Mouse (Mus musculus) CH12.LX (cell line): ENCODE data around the gene Commd3. TPM values are rescaled to one million over a fixed set of nuclear protein-coding genes. Genes with fewer than 3 reads are reported as not detected.

Experiments
- DNase-seq: peaks from one replicate; pipeline ENCODE4 v3.0.0-alpha.2; 2013; ENCODE audit errors: extremely low read depth
- H3K27ac ChIP-seq: 2 replicates; pipeline ENCODE4 v1.5.1; 2012; ENCODE audit warnings: low read depth, mild to moderate bottlenecking, control low read depth, moderate library complexity; ENCODE audit not compliant: insufficient read depth
- H3K27me3 ChIP-seq: replicated peaks from 2 replicates; pipeline ENCODE3; 2012; ENCODE audit warnings: inconsistent platforms
- H3K36me3 ChIP-seq, 2 experiments: replicated peaks in 1 of 2; 2 replicates each; pipeline versions ENCODE3 to v1.6.1; 2012; ENCODE audit warnings: inconsistent platforms in 1 of 2, low read length in 1 of 2, mild to moderate bottlenecking in 1 of 2, mixed read lengths in 1 of 2, moderate library complexity in 1 of 2; ENCODE audit not compliant: control insufficient read depth in 1 of 2, insufficient read depth in 1 of 2
- H3K4me1 ChIP-seq, 2 experiments: 2 replicates each; pipeline ENCODE4 v1.6.1; 2012; ENCODE audit warnings: inconsistent platforms in 1 of 2, moderate library complexity in 1 of 2; ENCODE audit not compliant: insufficient read depth in 2 of 2, control insufficient read depth in 1 of 2
- H3K4me2 ChIP-seq: 2 replicates; pipeline ENCODE4 v1.6.1; 2012; ENCODE audit warnings: low read depth, mild to moderate bottlenecking, control low read depth; ENCODE audit not compliant: poor library complexity, insufficient read depth, severe bottlenecking
- H3K4me3 ChIP-seq, 3 experiments: fragments of 150-350 bp in 1 of 3; sonication (generic) in 1 of 3; replicated peaks in 1 of 3; 2 replicates each; pipeline versions ENCODE3 to v1.5.1; 2011 to 2012; ENCODE audit warnings: low read depth in 2 of 3, low read length in 2 of 3, mild to moderate bottlenecking in 2 of 3, moderate library complexity in 2 of 3, control low read depth in 1 of 3, improper control_type of control experiment in 1 of 3, inconsistent platforms in 1 of 3, mixed read lengths in 1 of 3; ENCODE audit not compliant: poor library complexity in 1 of 3
- H3K79me2 ChIP-seq: replicated peaks from 2 replicates; pipeline ENCODE4 v1.6.1; 2012; ENCODE audit warnings: mild to moderate bottlenecking, moderate library complexity; ENCODE audit not compliant: control insufficient read depth, poor library complexity, insufficient read depth, severe bottlenecking; ENCODE audit errors: extremely low read depth
- H3K9ac ChIP-seq: 2 replicates; pipeline ENCODE4 v1.6.1; 2012; ENCODE audit warnings: low read depth, mild to moderate bottlenecking, control low read depth, moderate library complexity; ENCODE audit not compliant: insufficient read depth
- H3K9me3 ChIP-seq: replicated peaks from 2 replicates; pipeline ENCODE3; 2012; ENCODE audit warnings: low read length, inconsistent platforms, mixed read lengths
- BHLHE40 ChIP-seq: IDR thresholded peaks from 2 replicates; pipeline ENCODE4 v1.6.1; 2011; ENCODE audit warnings: mild to moderate bottlenecking, low read depth, low read length, improper control_type of control experiment
- HCFC1 ChIP-seq: IDR thresholded peaks from 2 replicates; pipeline ENCODE4 v1.6.1; 2012; ENCODE audit warnings: low read depth, mild to moderate bottlenecking, inconsistent platforms, low read length, improper control_type of control experiment
- JUND ChIP-seq: conservative IDR thresholded peaks from 2 replicates; pipeline ENCODE4 v1.6.1; 2011; ENCODE audit warnings: low read depth, low read length, improper control_type of control experiment
- KAT2A ChIP-seq: IDR thresholded peaks from 2 replicates; pipeline ENCODE4 v1.6.1; 2012; ENCODE audit warnings: low read length, improper control_type of control experiment, inconsistent platforms; ENCODE audit not compliant: insufficient replicate concordance
- MAX ChIP-seq: IDR thresholded peaks from 2 replicates; pipeline ENCODE4 v1.6.1; 2011; ENCODE audit warnings: low read length, improper control_type of control experiment
- MEF2A ChIP-seq: IDR thresholded peaks from 2 replicates; pipeline ENCODE4 v1.6.1; 2014; ENCODE audit warnings: low read depth, mild to moderate bottlenecking, inconsistent platforms, low read length, improper control_type of control experiment, borderline replicate concordance
- POLR2A ChIP-seq: IDR thresholded peaks from 2 replicates; pipeline ENCODE4 v1.6.1; 2011; ENCODE audit warnings: low read depth, mild to moderate bottlenecking, improper control_type of control experiment, low read length
- RAD21 ChIP-seq: IDR thresholded peaks from 2 replicates; pipeline ENCODE4 v1.6.1; 2011; ENCODE audit warnings: low read depth, mild to moderate bottlenecking, low read length, improper control_type of control experiment, moderate library complexity
- RCOR1 ChIP-seq: conservative IDR thresholded peaks from 2 replicates; pipeline ENCODE4 v1.6.1; 2012; ENCODE audit warnings: low read depth, mild to moderate bottlenecking, inconsistent platforms, low read length, improper control_type of control experiment
- SIN3A ChIP-seq: IDR thresholded peaks from 2 replicates; pipeline ENCODE4 v1.6.1; 2012; ENCODE audit warnings: low read length, improper control_type of control experiment, inconsistent platforms
- SMC3 ChIP-seq: IDR thresholded peaks from 2 replicates; pipeline ENCODE4 v1.6.1; 2011; ENCODE audit warnings: low read depth, low read length, improper control_type of control experiment
- UBTF ChIP-seq: IDR thresholded peaks from 2 replicates; pipeline ENCODE4 v1.6.1; 2012; ENCODE audit warnings: low read depth, mild to moderate bottlenecking, inconsistent platforms, low read length, improper control_type of control experiment, moderate library complexity
- ZMIZ1 ChIP-seq: IDR thresholded peaks from 2 replicates; pipeline ENCODE4 v1.6.1; 2012; ENCODE audit warnings: low read depth, mild to moderate bottlenecking, inconsistent platforms, low read length, improper control_type of control experiment
- dilution Hi-C: fragments of 300-500 bp; cut with MboI; formaldehyde crosslinking; loops from 2 replicates; pipeline ENCODE4 v1.14.3; 2020; ENCODE audit warnings: low sequenced_read_pairs; ENCODE audit not compliant: extremely low pct_unique_long_range_greater_than_20kb, extremely low pct_ligation_motif_present
- in situ Hi-C: fragments of 300-500 bp; cut with MboI; formaldehyde crosslinking; loops from 3 replicates; pipeline ENCODE4 v1.14.3; 2019; ENCODE audit warnings: low sequenced_read_pairs, low pct_ligation_motif_present, low pct_unique_long_range_greater_than_20kb, mixed read lengths
- polyA plus RNA-seq: library from polyadenylated mRNA; unstranded; fragments of >175 nt; gene quantifications from 2 replicates; pipeline ENCODE4 v1.2.1, GENCODE M21; 2012; ENCODE audit warnings: low read depth; ENCODE audit not compliant: insufficient read length
- total RNA-seq, 2 experiments: library from RNA; depleted of rRNA; stranded (reverse); fragments of 300-350 nt in 1 of 2; fragments of >200 nt in 1 of 2; gene quantifications; 2 replicates each; pipeline ENCODE4 v1.2.3; 2012 to 2014

Gene Commd3
- total and polyA plus RNA-seq, 3 experiments, result 116 to 183 (median 149) TPM

- peak overlapping the region; percentile 77 for H3K9ac ChIP-seq
- H3K9me3 ChIP-seq, result no peaks in the 10 kb centered on the region
- peaks cover 18% of the 10 kb centered on the region for H3K27me3 ChIP-seq
- in situ Hi-C loops, result no loop called here
- TF ChIP-seq RCOR1, result no peak
- TF ChIP-seq, all 38 proteins: peak for 0
- dilution Hi-C loops, result no loop called here
- Histone ChIP-seq H3K36me3 (peaks cover 0 to 5% of the 10 kb centered on the region in 2 experiments), H3K4me3 (peak overlapping the region in 1 of 3 experiments; percentile 80), H3K4me1 (peaks cover 0 to 21% of the 10 kb centered on the region in 2 experiments; a peak in 2 of 4 replicates), H3K27ac (no peak overlapping the region), H3K4me2 (peak overlapping the region; percentile 67), H3K79me2 (peaks cover 10% of the 10 kb centered on the region)
- DNase-seq, result no peak
Measured at GRCm38 (mm10) chr2:18673766-18674165, 1.6 kb downstream of the Commd3 start.

- TF ChIP-seq MEF2A, result no peak
- no peak for TF ChIP-seq KAT2A
- no peak for TF ChIP-seq SMC3
- no peak for TF ChIP-seq HCFC1
- no peak for TF ChIP-seq RAD21
- TF ChIP-seq ZMIZ1, result no peak
- TF ChIP-seq, all 38 proteins: peak for 0
- Histone ChIP-seq H3K4me3 (no peak overlapping the region), H3K36me3 (peaks cover 0 to 5% of the 10 kb centered on the region in 2 experiments), H3K4me2 (peak overlapping the region; percentile 67), H3K9ac (peak overlapping the region; percentile 77), H3K9me3 (no peaks in the 10 kb centered on the region), H3K79me2 (peaks cover 10% of the 10 kb centered on the region), H3K4me1 (peaks cover 0 to 21% of the 10 kb centered on the region in 2 experiments; a peak in 2 of 4 replicates), H3K27me3 (peaks cover 21% of the 10 kb centered on the region), H3K27ac (no peak overlapping the region)
- dilution Hi-C loops, result no loop called here
- DNase-seq, result no peak
- in situ Hi-C loops, result no loop called here
Measured at GRCm38 (mm10) chr2:18674193-18674902, 2.2 kb downstream of the Commd3 start.

- dilution Hi-C loops, result no loop called here
Measured at GRCm38 (mm10) chr2:18675681-18676456, 3.7 kb downstream of the Commd3 start.

More at GRCm38 (mm10) chr2:18675681-18676456, 3.7 kb downstream of the Commd3 start:
- Histone ChIP-seq H3K27ac (peak overlapping the region; percentile 55), H3K4me3 (peak overlapping the region; percentile 3 to 59 (median 50)), H3K9ac (peak overlapping the region; percentile 99), H3K9me3 (no peaks in the 10 kb centered on the region), H3K36me3 (peaks cover 0 to 5% of the 10 kb centered on the region in 2 experiments), H3K4me2 (peak overlapping the region; percentile 45), H3K79me2 (peaks cover 23% of the 10 kb centered on the region), H3K27me3 (peaks cover 18% of the 10 kb centered on the region), H3K4me1 (peaks cover 0 to 27% of the 10 kb centered on the region in 2 experiments; a peak in 2 of 4 replicates)
- in situ Hi-C loops, result loop anchor here (25.0 kb wide), 2 partner anchors 289 to 639 kb away; partner anchors contain the start of genes A930004D18Rik, Dnajc1 and Skida1
- TF ChIP-seq ZMIZ1, result no peak
- TF ChIP-seq MAX, result no peak
- TF ChIP-seq UBTF, result no peak
- TF ChIP-seq SIN3A, result peak; percentile 51; the same call in 1 of the 2 replicates
- no peak for TF ChIP-seq POLR2A
- no peak for TF ChIP-seq BHLHE40
- no peak for TF ChIP-seq KAT2A
- no peak for TF ChIP-seq JUND
- DNase-seq, result no peak
